Mouse (Mus musculus) liver (tissue): Measurements from ENCODE around the gene Pde4d.

ENCODE experiments used
- DNase-seq: peaks from one replicate; pipeline ENCODE4 v3.0.0-alpha.2; 2020; ENCODE audit warnings: mixed read lengths

Gene Pde4d

GRCm38 (mm10) chr13:109915501-109915900, 1465.8 kb downstream of the Pde4d start:
- DNase-seq = peak; percentile 26

DNA sequence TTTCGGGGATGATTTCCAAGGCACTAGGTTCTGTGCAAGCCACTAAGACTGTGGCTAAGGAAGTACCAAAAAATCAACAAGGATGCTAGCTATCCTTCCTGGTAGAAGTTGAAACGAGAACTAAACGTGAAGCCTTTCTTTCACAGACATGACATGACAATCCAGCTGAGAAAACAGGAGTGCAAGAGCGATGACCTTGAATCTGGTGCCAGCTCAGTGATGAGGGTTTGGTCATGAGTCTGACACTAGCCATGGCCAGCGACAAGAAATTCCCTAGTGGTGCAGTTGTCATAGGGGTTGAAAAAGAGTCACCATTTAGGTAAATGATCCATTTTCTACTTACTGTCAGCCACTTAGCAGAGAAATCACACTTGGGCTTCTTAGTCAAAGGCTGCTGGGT, 1466.2 kb downstream of the Pde4d start:
- DNase-seq = no peak

DNA sequence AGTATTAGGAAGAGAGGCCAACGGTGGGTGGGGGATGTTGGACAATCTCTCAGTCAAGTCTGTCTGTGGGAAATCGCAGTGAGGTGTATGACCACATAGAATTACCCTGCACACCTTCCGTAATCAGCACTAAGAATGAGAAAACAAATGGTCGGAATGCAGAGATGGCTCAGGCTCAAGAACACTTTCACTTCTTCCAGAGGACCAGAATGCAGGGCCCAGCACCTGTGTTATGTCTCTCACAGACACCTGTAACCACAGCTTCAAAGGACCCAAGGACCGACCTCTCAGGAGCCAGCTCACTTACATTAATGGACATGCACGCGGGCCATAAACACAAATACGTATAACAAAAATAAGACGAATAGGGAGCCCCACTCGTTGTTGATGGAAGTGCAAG, 1467.8 kb downstream of the Pde4d start:
- no peak for DNase-seq

DNA sequence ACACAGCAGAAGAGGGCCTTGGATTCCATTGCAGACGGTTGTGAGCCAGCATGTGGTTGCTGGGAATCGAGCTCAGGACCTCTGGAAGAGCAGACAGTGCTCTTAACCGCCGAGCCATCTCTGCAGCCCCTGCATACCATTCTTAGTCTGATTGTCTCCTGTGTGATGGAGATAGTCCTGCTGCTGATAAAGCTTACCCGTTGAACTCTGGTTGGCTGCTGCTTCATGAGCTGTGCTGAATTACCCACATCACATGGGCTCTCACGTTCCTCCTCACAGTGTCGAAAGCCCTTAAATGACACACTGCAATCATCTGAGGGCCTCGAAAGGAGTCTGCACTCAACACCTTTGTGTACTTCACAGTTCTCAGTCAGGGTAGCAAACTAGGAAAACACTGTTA, 1468.9 kb downstream of the Pde4d start:
- DNase-seq = no peak

DNA sequence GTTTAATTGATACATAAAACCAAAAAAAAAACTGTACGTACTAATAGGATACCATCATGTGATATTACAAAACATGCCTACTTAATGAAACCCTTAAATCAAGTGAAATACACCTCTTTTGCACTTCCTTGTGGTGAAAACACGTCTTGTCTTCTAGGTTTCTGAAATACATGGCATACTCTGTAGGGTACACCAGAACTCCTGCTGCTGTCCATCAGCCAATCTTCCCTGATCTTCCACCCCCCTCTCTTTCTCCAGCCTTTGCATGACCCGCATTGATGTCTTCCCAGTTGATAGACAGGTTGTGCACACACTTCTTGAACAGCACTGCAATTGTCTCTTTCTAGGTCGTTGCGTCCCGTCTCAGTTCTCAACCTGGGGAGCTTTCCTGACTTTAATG, 1470.5 kb downstream of the Pde4d start:
- no peak for DNase-seq

- no peak for DNase-seq
Observed at GRCm38 (mm10) chr13:109921336-109922038, 1471.7 kb downstream of the Pde4d start.

GRCm38 (mm10) chr13:109922228-109922627, 1472.5 kb downstream of the Pde4d start:
- DNase-seq = peak; percentile 28

DNA sequence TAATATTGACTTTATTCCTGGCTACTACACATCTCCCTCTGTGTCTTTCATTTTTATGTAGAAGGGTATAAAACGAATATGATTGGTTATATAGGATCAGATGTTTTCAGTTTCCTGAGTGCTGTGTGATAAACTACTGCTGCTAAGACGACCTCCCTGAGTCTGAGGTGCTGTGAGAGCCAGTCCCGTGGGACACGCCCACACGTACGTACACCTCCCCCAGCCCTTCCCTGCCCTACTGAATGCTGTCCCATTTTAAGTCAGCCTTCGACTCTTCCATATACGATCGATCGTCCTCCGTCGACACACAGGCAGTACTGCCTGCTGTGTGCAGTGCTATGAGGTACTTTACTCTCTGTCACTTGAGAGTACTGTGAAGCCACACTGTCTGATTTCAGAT, 1473.0 kb downstream of the Pde4d start:
- DNase-seq = no peak

GRCm38 (mm10) chr13:109924771-109925170, 1475.0 kb downstream of the Pde4d start:
- no peak for DNase-seq

GRCm38 (mm10) chr13:109926277-109926920, 1476.7 kb downstream of the Pde4d start:
- DNase-seq = peak; percentile 46

- no peak for DNase-seq
Observed at GRCm38 (mm10) chr13:109927782-109928181, 1478.0 kb downstream of the Pde4d start.

DNA sequence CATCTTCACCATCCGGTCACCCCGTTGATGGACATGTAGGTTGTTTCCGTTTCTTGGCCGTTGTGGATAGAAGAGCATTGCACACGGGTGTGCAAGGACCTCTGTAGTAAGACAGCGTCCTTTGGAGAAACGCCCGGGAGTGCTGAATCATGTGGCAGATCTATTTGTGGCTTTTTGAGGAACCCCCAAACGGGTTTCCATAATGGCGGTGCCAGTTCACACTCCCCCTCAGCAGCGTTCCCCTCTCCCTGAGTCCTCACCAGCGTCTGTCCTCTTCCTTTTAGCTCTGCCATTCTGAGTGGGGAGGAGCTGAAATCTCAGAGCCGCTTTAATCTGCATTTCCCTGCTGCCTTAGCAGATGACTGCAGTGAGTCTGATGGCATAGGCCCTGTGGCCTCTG, 1482.9 kb downstream of the Pde4d start:
- no peak for DNase-seq

- DNase-seq = no peak
Observed at GRCm38 (mm10) chr13:109933554-109933953, 1483.8 kb downstream of the Pde4d start.

DNA sequence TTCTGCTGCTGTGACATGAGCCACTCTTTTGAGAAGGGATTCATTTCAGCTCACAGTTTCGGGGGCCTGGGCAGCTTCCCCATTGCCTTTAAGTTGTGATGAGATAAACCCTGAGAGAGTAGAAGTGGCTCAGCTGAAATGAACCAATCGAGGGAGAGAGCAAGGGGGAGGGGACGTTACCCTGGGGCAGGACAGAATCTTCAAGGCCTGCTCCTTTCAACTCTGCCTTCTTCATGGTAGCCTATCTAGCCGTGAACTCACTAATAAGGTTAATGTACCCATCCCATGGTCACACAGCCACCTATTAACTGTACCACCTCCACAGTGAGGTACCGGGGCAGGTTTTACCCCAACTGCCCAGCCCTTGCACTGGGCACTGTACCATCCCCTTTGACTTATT, 1487.1 kb downstream of the Pde4d start:
- DNase-seq = no peak

- no peak for DNase-seq
Observed at GRCm38 (mm10) chr13:109944822-109945551, 1495.2 kb downstream of the Pde4d start.

DNA sequence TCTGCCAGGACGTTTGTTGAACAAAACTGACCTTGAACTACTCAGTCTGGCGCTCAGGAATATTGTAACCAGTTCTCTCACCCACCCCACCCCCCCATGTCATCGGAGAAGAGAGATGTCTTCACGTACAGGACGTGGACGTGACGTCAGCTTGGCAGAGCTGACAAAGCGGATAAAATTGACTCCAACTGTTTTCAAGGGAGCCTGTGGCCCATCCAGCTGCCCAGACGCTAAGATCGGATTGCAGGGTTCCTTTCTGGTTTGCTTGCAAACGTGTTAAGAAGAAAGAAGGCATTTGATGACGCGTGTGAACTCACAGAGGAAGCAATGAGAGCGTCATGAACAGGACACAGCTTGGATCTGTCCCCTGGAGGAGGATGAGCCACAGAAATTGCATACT, 1501.7 kb downstream of the Pde4d start:
- no peak for DNase-seq

DNA sequence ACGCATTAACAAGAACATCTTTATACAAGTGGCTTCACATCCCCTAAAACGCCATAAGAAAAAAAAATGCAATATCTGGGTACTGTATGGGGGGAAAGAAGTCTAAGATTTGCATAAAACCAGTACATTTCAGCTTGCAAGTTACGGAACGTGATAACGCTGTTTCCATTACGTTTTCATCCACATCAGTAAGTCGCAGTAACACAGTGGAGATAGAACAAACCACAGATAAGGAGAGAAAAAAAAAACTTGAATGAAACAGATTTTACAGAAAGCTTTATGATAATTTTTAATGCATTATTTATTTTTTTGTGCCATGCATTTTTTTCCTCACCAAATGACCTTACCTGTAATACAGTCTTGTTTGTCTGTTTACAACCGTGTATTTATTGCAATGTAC, 1504.4 kb downstream of the Pde4d start:
- no peak for DNase-seq

DNA sequence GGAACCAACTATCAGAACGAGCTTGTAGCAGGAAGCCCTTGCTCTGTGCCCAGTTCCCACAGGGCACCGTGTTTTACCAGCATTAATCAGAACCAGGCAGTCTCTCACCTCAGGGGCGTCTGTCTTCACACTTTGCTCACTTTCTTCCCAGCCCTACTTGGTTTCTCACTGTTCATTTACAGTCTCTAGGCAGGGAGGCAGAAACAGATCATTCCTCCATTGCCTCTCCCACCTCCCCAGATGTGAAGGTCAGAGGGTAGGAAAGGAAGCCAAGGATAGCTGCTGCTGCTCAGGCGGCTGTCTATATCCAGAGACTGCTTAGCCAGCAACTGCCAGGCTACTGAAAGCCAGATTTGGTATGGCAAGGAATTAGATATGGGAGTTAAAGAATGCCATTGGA, 1508.2 kb downstream of the Pde4d start:
- DNase-seq = no peak

DNA sequence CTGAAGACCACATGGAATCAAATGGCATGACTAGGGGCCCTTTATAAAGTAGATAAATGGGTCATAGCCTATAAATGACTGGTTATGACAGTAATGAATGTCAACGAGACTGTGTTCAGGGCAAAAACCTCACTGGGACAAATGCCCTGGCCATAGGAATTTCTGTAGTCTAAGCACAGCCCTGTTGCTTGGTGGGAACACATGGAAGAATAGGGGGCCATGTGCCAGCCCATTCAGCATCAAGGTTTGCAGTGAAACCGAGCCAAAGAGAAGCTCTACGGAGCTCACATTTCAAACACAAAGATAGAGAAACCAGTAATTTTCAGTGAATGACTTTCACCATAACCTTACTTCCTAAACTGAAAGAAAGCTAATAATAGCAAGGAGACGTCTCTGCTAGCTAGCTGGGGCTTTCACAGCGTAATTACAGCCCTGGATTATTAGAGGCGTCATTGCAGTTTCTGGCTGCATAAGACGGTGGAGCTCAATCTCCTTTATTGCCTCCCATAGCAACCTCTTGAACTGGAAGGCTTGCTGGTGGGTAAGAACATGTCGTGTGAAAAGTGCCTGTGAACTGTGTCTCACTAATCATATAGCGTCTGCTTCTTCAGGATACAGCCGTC, 1533.2 kb downstream of the Pde4d start:
- DNase-seq = no peak

DNA sequence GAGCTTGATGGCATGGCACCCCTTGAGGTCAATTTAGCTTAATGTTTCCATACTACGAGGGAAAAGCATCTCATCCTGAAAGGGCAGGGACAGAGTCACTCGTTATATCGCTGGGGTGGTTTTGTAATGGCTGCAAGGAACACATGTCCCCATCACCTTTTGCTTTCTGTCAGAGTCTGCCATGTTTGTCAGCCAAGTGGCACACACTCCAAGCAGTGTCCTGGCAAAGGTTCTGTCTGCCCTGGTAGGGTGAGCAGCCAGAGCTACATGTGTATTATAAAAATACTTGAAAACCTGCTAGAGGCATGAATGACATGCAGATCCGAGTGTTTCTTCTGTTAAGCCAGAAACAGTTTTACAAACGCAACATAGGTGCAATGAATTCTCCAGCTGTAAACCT, 1535.7 kb downstream of the Pde4d start:
- DNase-seq = no peak

DNA sequence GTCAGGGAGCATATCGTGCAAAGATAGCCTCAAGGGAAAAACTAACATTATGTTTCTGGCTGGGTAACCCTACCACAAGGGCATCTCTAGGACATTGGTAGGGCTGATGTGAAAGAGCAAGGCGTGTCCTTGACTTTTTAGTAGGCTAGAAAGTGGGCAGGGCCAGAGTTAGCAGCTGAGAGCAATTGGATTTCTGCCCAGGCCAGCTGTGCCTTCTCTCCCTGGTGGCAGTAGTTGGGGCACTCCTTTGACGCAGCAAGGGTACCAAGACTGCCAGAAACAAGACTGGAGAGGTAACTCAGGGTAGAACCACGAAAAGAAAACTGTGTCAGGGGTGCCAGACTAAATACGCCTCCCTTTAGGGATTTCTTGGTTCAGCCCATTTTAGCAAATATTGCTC, 1536.1 kb downstream of the Pde4d start:
- no peak for DNase-seq

DNA sequence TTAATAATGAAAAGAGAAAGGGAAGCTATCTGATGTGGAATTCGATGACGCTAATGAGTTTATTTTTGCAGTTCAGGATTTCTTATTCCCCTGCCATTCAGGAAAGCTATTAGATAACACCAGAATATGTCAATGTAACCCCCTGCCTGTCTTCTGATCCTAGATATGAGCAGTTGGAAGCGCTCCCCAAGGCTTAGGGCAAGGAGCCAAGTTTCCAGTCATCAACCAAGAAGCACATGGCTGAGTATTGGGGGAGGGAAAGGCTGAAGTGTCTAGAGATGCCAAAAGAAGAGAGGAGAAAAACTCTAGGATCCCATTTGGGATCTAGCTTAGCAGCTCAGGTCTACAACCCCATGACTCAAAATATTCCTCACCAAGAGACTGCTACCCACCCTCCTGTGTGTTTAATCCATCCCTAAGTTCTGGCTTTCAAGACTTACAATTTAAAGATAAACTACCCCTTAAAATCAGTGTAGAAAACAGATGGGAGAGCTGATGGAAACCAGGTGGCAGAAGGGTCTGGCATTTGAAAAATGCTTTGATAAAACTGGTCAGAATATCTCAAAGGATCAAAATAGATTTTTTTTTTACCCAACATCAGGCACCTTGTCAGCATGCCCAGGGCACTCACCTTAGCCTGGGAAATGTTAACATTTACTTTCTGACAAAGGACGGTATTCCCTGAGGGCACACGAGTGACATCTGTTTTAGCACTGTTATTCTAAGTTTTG, 1543.2 kb downstream of the Pde4d start:
- peak; percentile 25 for DNase-seq

DNA sequence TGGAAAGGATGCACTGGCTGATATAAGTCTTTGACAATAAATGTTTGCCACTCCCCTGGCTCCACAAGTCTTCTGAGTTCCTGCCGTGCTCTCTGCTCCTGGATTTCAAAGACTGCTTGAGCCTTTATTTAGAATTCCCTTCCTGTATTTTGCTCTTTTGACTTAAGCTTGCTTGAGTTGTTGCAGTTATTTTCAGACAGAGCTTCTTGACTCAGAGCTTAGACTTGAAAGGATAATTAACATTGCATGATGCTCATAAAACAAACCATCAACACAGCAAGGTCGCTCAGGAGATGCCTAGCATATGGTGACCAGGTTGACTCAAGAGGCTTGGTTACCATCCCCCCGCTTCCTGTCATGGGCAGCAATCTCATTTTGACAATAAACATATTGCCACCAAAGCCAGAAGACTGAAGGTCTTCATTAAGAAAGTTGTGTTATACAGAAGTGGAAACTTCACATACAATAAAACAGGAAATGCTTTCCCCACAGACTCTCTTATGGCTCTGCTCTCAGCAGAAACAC, 1544.6 kb downstream of the Pde4d start:
- DNase-seq = no peak
